In genomic region chr10:122551586-122551985, GRCm38 (mm10) we compare ENCODE assay signal across 22 mouse cellular contexts.
DNase-seq lines count a peak whose midpoint lies in the region; ATAC-seq and TF ChIP-seq lines count a peak whose summit lies in the region.
"Had no signal": no experiment of that assay in that cellular context is flagged by ENCODE, and none has a peak within 500 bp of the region (broad histone marks: within the 10 kb centered on the region; RNA-seq: fewer than 3 reads in every experiment).

No protein-coding gene starts in this region.

- no peak for ATAC-seq in frontal cortex, adult (ENCODE audit: low TSS enrichment)
- ATAC-seq: forebrain, embryonic 13.5 days; forebrain, embryonic 15.5 days; forebrain, postnatal 0 days had no signal

- no peak overlapping the region for H3K4me3 ChIP-seq in C2C12 (ENCODE audit: insufficient read depth, poor library complexity, severe bottlenecking)
- H3K4me3 ChIP-seq: embryonic facial prominence, embryonic 13.5 days; embryonic facial prominence, embryonic 15.5 days; forebrain, embryonic 13.5 days; forebrain, embryonic 15.5 days; gastrocnemius, adult 2 months had no signal

- H3K36me3 ChIP-seq in C2C12 (ENCODE audit: control insufficient read depth, insufficient read depth), result no peaks in the 10 kb centered on the region
- H3K36me3 ChIP-seq: embryonic facial prominence, embryonic 13.5 days; embryonic facial prominence, embryonic 15.5 days; forebrain, embryonic 15.5 days had no signal

- no peaks in the 10 kb centered on the region for H3K79me3 ChIP-seq in C2C12 (ENCODE audit: low read depth)

- no peaks in the 10 kb centered on the region for H3K79me2 ChIP-seq in C2C12 (ENCODE audit: control insufficient read depth, insufficient read depth)

- TF ChIP-seq CTCF in C2C12 (IDR thresholded peaks at IDR 0.05; ENCODE audit: control insufficient read depth, insufficient read depth, insufficient read length), result no peak

- H3ac ChIP-seq in C2C12 (ENCODE audit: control insufficient read depth, insufficient read length, low read depth), result no peak overlapping the region

- no peaks in the 10 kb centered on the region for H3K27me3 ChIP-seq in C2C12 (ENCODE audit: control insufficient read depth, insufficient read depth, insufficient read length)
- H3K27me3 ChIP-seq: embryonic facial prominence, embryonic 13.5 days; embryonic facial prominence, embryonic 15.5 days; forebrain, embryonic 13.5 days; forebrain, embryonic 15.5 days had no signal

- peak; percentile 41 to 77 for DNase-seq in adrenal gland, adult (ENCODE audit: inconsistent age in 2 of 2, low spot score in 1 of 2)
- no peak for DNase-seq in adrenal gland, postnatal 4 days (ENCODE audit: low spot score in 2 of 2)
- DNase-seq in adrenal gland, postnatal 10 days, result peak; percentile 18
- DNase-seq in adrenal gland, adult 8-10 months, result no peak
- peak; percentile 71 for DNase-seq in 3T3-L1 (ENCODE audit: low read depth, low spot score)
- no peak for DNase-seq in cerebellum, postnatal 36 days
- DNase-seq: B cell, adult 2 months; cerebellum, adult 11-12 months; cerebellum, adult 2 months; cerebellum, adult 9-10 months; cerebellum, postnatal 10 days; cerebellum, postnatal 25 days; embryo, embryonic 11 days; forebrain, postnatal 0 days; gastrocnemius, adult 2 months; gastrocnemius, postnatal 10 days had no signal

TF ChIP-seq in C2C12, 6 proteins besides CTCF, POLR2A, EP300 and RAD21:
- TF ChIP-seq MYOD1 (IDR thresholded peaks at IDR 0.05; ENCODE audit: control insufficient read depth, insufficient read length, low read depth) (peak; percentile 28), FOSL1 (IDR thresholded peaks at IDR 0.05; ENCODE audit: insufficient read depth, low read length, poor library complexity, severe bottlenecking) (peak; percentile 33), MAX (IDR thresholded peaks at IDR 0.05) (no peak)

Comparison
In these comparisons a context has a peak if more than half of its experiments do, and no peak if none do; other contexts are left out.
1. DNase-seq: peak in adrenal gland, adult (2 of 2), adrenal gland, postnatal 10 days (single experiment) and 3T3-L1 (single experiment); none in adrenal gland, postnatal 4 days (0 of 2), adrenal gland, adult 8-10 months (single experiment) and cerebellum, postnatal 36 days (0 of 2).